Mouse (Mus musculus) forebrain, embryonic 10.5 days (tissue): ENCODE results near the gene Rasl10b. TPM values are rescaled to one million over a fixed set of nuclear protein-coding genes. Genes with fewer than 3 reads are reported as not detected.
A peak's percentile ranks its signal among the peaks of the same experiment; 100 is the strongest.

ENCODE experiments used
- DNase-seq: peaks from one replicate; pipeline ENCODE4 v3.0.0-alpha.2; 2017; ENCODE audit warnings: low spot score; ENCODE audit errors: extremely low spot score
- H3K27ac ChIP-seq: fragments of 300-500 bp; sonication (generic); 2 replicates; pipeline ENCODE4 v1.5.1; 2016; ENCODE audit warnings: mild to moderate bottlenecking
- H3K27me3 ChIP-seq: fragments of 300-500 bp; sonication (generic); 2 replicates; pipeline ENCODE4 v1.6.1; 2016; ENCODE audit warnings: mild to moderate bottlenecking; ENCODE audit not compliant: poor library complexity, severe bottlenecking
- H3K36me3 ChIP-seq: fragments of 300-500 bp; sonication (generic); replicated peaks from 2 replicates; pipeline ENCODE4 v1.6.1; 2016; ENCODE audit warnings: mild to moderate bottlenecking, moderate library complexity
- H3K4me1 ChIP-seq: fragments of 300-500 bp; sonication (generic); 2 replicates; pipeline ENCODE4 v1.6.1; 2016
- H3K4me3 ChIP-seq: fragments of 300-500 bp; sonication (generic); 2 replicates; pipeline ENCODE4 v1.5.1; 2016; ENCODE audit warnings: mild to moderate bottlenecking, moderate library complexity
- H3K9me3 ChIP-seq: fragments of 300-500 bp; sonication (generic); 2 replicates; pipeline ENCODE4 v1.6.1; 2016; ENCODE audit warnings: mild to moderate bottlenecking, moderate library complexity
- WGBS: fragments of 180-500 bp; shearing (Covaris S2); methylation state at CpG from one replicate; pipeline ENCODE4 v1.1.7; 2016; 5-methylcytosine and 5-hydroxymethylcytosine counted together
- polyA plus RNA-seq: library from polyadenylated mRNA; unstranded; fragments of >200 nt; fragmentation: Nextera tagmentation; extraction: Ambion mirVana; gene quantifications from 2 replicates; pipeline ENCODE4 v1.2.1, GENCODE M21; 2016

Gene Rasl10b
- polyA plus RNA-seq, 1 experiment from 2014 or later, result 2.7 TPM

GRCm38 (mm10) chr11:83455608-83456007 lies 46.7 kb downstream of the Rasl10b start:
- peaks cover 34% of the 10 kb centered on the region for H3K4me1 ChIP-seq
- H3K27me3 ChIP-seq, result peaks cover 12% of the 10 kb centered on the region
- no peak for DNase-seq
- no peaks in the 10 kb centered on the region for H3K9me3 ChIP-seq
- no peaks in the 10 kb centered on the region for H3K36me3 ChIP-seq
- peak overlapping the region; percentile 27; the same call in 1 of the 2 replicates for H3K27ac ChIP-seq
- no peak overlapping the region for H3K4me3 ChIP-seq
- WGBS, result 78% methylated on average over 3 of the region's 3 CpGs

GRCm38 (mm10) chr11:83457257-83457656 lies 48.3 kb downstream of the Rasl10b start:
- H3K4me3 ChIP-seq, result no peak overlapping the region
- DNase-seq, result no peak
- H3K36me3 ChIP-seq, result no peaks in the 10 kb centered on the region
- no peak overlapping the region for H3K27ac ChIP-seq
- H3K27me3 ChIP-seq, result peaks cover 24% of the 10 kb centered on the region
- no peaks in the 10 kb centered on the region for H3K9me3 ChIP-seq
- WGBS, result 40% methylated on average over 7 of the region's 7 CpGs
- peaks cover 38% of the 10 kb centered on the region for H3K4me1 ChIP-seq

- Histone ChIP-seq H3K4me1 (peaks cover 46% of the 10 kb centered on the region), H3K36me3 (no peaks in the 10 kb centered on the region), H3K27ac (no peak overlapping the region), H3K9me3 (no peaks in the 10 kb centered on the region), H3K27me3 (peaks cover 32% of the 10 kb centered on the region), H3K4me3 (no peak overlapping the region)
- no peak for DNase-seq
- 71% methylated on average over 9 of the region's 9 CpGs for WGBS
Measured at GRCm38 (mm10) chr11:83457912-83458601, 49.1 kb downstream of the Rasl10b start.

GRCm38 (mm10) chr11:83461462-83462027 lies 52.6 kb downstream of the Rasl10b start:
- H3K4me3 ChIP-seq, result no peak overlapping the region
- H3K27me3 ChIP-seq, result peaks cover 67% of the 10 kb centered on the region
- no peaks in the 10 kb centered on the region for H3K9me3 ChIP-seq

GRCm38 (mm10) chr11:83462711-83463244 lies 53.8 kb downstream of the Rasl10b start, which contains the start of gene Mmp28:
Gene Mmp28, minus strand, starts transcription at chr11:83463071.
- no peaks in the 10 kb centered on the region for H3K9me3 ChIP-seq
- peaks cover 24% of the 10 kb centered on the region for H3K4me1 ChIP-seq
- no peak for DNase-seq
- H3K4me3 ChIP-seq, result peak within 1 kb of the TSS; percentile 76
- peak within 1 kb of the TSS; percentile 69 for H3K27ac ChIP-seq
- 1% methylated on average over 42 of the region's 42 CpGs for WGBS
- no peaks in the 10 kb centered on the region for H3K36me3 ChIP-seq
- H3K27me3 ChIP-seq, result peaks cover 73% of the 10 kb centered on the region

More at GRCm38 (mm10) chr11:83461462-83462027, 52.6 kb downstream of the Rasl10b start:
- Histone ChIP-seq H3K27ac (no peak overlapping the region), H3K36me3 (no peaks in the 10 kb centered on the region), H3K4me1 (peaks cover 36% of the 10 kb centered on the region)
- DNase-seq, result no peak
- 71% methylated on average over 10 of the region's 10 CpGs for WGBS

GRCm38 (mm10) chr11:83465976-83466375 lies 57.0 kb downstream of the Rasl10b start:
- Histone ChIP-seq H3K4me1 (peaks cover 16% of the 10 kb centered on the region), H3K9me3 (no peaks in the 10 kb centered on the region), H3K27me3 (peaks cover 74% of the 10 kb centered on the region), H3K4me3 (no peak overlapping the region), H3K36me3 (no peaks in the 10 kb centered on the region), H3K27ac (no peak overlapping the region)
- 38% methylated on average over 2 of the region's 2 CpGs for WGBS
- DNase-seq, result no peak

GRCm38 (mm10) chr11:83467120-83467652 lies 58.2 kb downstream of the Rasl10b start:
- H3K36me3 ChIP-seq, result no peaks in the 10 kb centered on the region
- 75% methylated on average over 11 of the region's 11 CpGs for WGBS
- no peak overlapping the region for H3K4me3 ChIP-seq
- no peaks in the 10 kb centered on the region for H3K9me3 ChIP-seq
- H3K27me3 ChIP-seq, result peaks cover 73% of the 10 kb centered on the region
- H3K27ac ChIP-seq, result no peak overlapping the region
- H3K4me1 ChIP-seq, result peaks cover 19% of the 10 kb centered on the region
- DNase-seq, result peak; percentile 13

GRCm38 (mm10) chr11:83468765-83469164 lies 59.8 kb downstream of the Rasl10b start:
- no peaks in the 10 kb centered on the region for H3K36me3 ChIP-seq
- H3K27me3 ChIP-seq, result peaks cover 57% of the 10 kb centered on the region
- DNase-seq, result no peak
- H3K9me3 ChIP-seq, result no peaks in the 10 kb centered on the region
- no peak overlapping the region for H3K27ac ChIP-seq
- peaks cover 8% of the 10 kb centered on the region for H3K4me1 ChIP-seq
- H3K4me3 ChIP-seq, result no peak overlapping the region
- 89% methylated on average over 3 of the region's 3 CpGs for WGBS

Other genes starting within 250 kb of the Rasl10b start
- not detected in 2 replicates for gene Slfn4, start 234.0 kb upstream of the Rasl10b start, polyA plus RNA-seq
- gene Slfn3, start 217.8 kb upstream of the Rasl10b start, polyA plus RNA-seq, result 0.25 and 0.55 TPM in 2 replicates
- 0.15 and 0.19 TPM in 2 replicates for gene Slfn14, start 122.4 kb upstream of the Rasl10b start, polyA plus RNA-seq
- 66.4 and 67.0 TPM in 2 replicates for gene Ap2b1, start 110.1 kb upstream of the Rasl10b start, polyA plus RNA-seq
- gene Pex12, start 106.6 kb upstream of the Rasl10b start, polyA plus RNA-seq, result 16.4 and 16.6 TPM in 2 replicates
- gene Gas2l2, start 20.3 kb downstream of the Rasl10b start, polyA plus RNA-seq, result 0.07 TPM in 1 of 2 replicates, not detected in the other
- gene 1700020L24Rik, start 28.5 kb downstream of the Rasl10b start, polyA plus RNA-seq, result 0.25 and 0.36 TPM in 2 replicates
- gene Mmp28, start 53.9 kb downstream of the Rasl10b start, polyA plus RNA-seq, result 0.70 and 1.1 TPM in 2 replicates
- gene Taf15, start 63.9 kb downstream of the Rasl10b start, polyA plus RNA-seq, result 14.2 and 14.6 TPM in 2 replicates
- not detected in 2 replicates for gene Heatr9, start 113.0 kb downstream of the Rasl10b start, polyA plus RNA-seq
- gene Ccl5, start 121.4 kb downstream of the Rasl10b start, polyA plus RNA-seq, result 0.22 TPM in 1 of 2 replicates, not detected in the other
- 0.55 and 1.4 TPM in 2 replicates for gene Ccl9, start 169.5 kb downstream of the Rasl10b start, polyA plus RNA-seq
- gene Ccl6, start 183.9 kb downstream of the Rasl10b start, polyA plus RNA-seq, result 2.1 and 2.2 TPM in 2 replicates
- not detected in 2 replicates for gene Rpl9-ps1, start 236.5 kb downstream of the Rasl10b start, polyA plus RNA-seq
- 0.36 and 0.83 TPM in 2 replicates for gene Ccl3, start 240.2 kb downstream of the Rasl10b start, polyA plus RNA-seq